Mouse (Mus musculus): ENCODE measurements at regions not wholly inside any gene's neighbourhood (a gene's known extent, or its start where the extent isn't known, plus 50 kb on each side); places are given as distances from the start of the nearest gene placed in this dataset.
A peak's percentile ranks its signal among the peaks of the same experiment; 100 is the strongest.
"Not testable (repeated sequence)": the region's sequence is repeated elsewhere in the genome, so short reads cannot be mapped to it uniquely, and the experiment has no call there.

DNA sequence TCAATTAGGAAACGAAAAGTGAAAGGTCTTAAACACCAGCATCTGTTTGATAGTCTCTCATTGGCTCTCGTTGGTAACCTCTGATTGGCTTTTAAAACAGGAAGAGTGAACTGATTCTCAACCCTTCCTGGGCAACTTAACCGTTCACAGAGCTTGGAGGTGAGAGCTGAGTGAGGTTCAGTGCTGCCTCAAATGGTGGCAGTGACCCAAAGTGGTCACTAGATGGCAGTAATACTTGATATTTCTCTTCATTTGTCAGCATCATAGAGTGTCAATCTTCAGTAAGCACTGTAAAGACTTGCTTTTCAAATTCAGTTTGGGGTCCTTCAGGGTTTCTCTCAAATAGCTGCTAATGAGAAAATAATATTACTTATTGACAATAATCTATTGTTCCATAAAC lies 321.8 kb upstream of the Gdi2 start:
- H3K4me2 ChIP-seq (replicated peaks; ENCODE audit: low read depth, low read length, severe bottlenecking); H3K9me3 ChIP-seq (ENCODE audit: control insufficient read depth, low read length); H3K9ac ChIP-seq (ENCODE audit: low read depth, low read length, severe bottlenecking); H3K27me3 ChIP-seq (ENCODE audit: control insufficient read depth, insufficient read depth, low read length); H3K4me1 ChIP-seq (ENCODE audit: control insufficient read depth, insufficient read depth, low read length); H3K36me3 ChIP-seq (ENCODE audit: control insufficient read depth, insufficient read depth, low read length); ATAC-seq (ENCODE audit: low FRiP score, low read depth); H3K4me3 ChIP-seq (replicated peaks; ENCODE audit: low read length); H3K27ac ChIP-seq (replicated peaks; ENCODE audit: low read depth, low read length): not testable (repeated sequence)
- 28% methylated on average over 3 of the region's 3 CpGs for WGBS
- peak; percentile 5 for DNase-seq (ENCODE audit: low spot score)

DNA sequence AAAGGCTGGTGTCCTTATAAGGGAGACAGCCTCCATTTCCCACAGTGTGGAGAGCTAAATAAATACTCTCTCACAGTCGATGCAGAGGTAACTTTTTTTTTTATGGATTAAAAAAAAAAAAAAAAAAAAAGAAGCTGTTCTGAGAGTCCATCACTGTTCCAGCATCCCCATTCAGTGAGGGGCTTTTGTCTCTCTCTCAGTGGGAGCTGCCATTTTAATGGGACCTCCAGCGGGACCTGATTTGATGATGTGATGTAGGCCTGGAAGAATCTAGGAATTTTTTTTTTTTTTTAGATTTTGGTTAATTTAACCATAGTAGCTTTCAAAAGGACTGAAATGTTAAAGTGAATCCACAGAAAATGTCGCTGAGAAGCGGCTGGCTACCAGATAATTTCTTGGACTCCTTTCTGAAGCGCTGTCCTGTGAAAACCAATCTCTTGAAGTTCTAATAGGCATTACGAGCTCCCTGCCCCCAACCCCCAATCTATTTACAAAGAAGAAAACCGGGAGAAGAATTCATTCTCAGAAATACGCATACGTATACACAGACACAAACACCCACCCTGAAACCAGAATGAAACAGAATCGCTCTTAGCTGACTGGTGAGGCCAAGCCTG lies 316.8 kb upstream of the Gdi2 start:
- not testable (repeated sequence) for H3K9me3 ChIP-seq (ENCODE audit: control insufficient read depth, low read length); DNase-seq (ENCODE audit: low spot score); H3K4me1 ChIP-seq (ENCODE audit: control insufficient read depth, insufficient read depth, low read length); H3K36me3 ChIP-seq (ENCODE audit: control insufficient read depth, insufficient read depth, low read length); H3K9ac ChIP-seq (ENCODE audit: low read depth, low read length, severe bottlenecking); H3K4me2 ChIP-seq (replicated peaks; ENCODE audit: low read depth, low read length, severe bottlenecking); H3K27me3 ChIP-seq (ENCODE audit: control insufficient read depth, insufficient read depth, low read length); H3K27ac ChIP-seq (replicated peaks; ENCODE audit: low read depth, low read length); ATAC-seq (ENCODE audit: low FRiP score, low read depth); H3K4me3 ChIP-seq (replicated peaks; ENCODE audit: low read length)
- WGBS, result 78% methylated on average over 10 of the region's 10 CpGs

DNA sequence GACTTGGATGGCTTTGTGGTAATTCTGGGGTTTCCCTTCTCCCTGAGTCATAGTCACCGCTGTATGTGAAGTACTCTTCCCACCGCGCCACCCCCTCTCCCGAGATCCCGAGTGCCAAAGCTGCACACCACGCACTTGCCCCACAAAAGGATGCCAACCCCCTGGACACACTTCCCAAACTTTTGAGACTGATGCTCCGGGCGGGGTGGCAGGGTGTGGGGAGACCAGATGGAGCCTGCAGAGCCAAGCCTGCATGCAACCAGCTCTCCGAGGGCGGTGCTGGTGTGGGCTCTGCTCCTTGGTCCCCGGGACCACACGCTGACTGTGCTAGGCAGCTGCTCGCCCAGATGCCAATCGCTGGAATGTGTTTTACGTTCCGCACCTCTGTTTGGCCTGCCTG lies 316.2 kb upstream of the Gdi2 start:
- no peak for ATAC-seq (ENCODE audit: low FRiP score, low read depth)

DNA sequence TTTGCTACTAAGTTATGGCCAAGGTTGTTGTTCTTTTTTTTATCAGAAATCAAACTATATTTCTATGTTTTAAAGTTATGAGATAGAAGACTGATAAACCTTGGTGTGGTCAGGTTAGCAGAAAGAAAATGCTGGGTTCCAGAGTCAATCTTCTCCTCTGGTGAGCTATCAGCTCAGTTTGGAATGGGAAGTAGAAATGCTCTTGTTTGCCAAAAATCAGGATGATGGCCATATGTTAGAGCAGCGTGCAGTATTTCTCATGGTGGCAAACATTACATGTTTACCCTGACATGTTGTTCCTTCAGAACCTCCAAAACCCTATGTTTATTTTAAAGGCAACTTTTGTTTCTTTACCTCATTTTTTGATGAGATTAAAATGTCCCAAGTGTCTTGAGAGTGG lies 279.5 kb upstream of the Gdi2 start:
- Histone ChIP-seq H3K27me3 (ENCODE audit: control insufficient read depth, insufficient read depth, low read length) (no peaks in the 10 kb centered on the region), H3K4me1 (ENCODE audit: control insufficient read depth, insufficient read depth, low read length) (no peaks in the 10 kb centered on the region), H3K4me2 (replicated peaks; ENCODE audit: low read depth, low read length, severe bottlenecking) (no peak overlapping the region), H3K9ac (ENCODE audit: low read depth, low read length, severe bottlenecking) (no peak overlapping the region), H3K36me3 (ENCODE audit: control insufficient read depth, insufficient read depth, low read length) (no peaks in the 10 kb centered on the region), H3K27ac (replicated peaks; ENCODE audit: low read depth, low read length) (no peak overlapping the region), H3K4me3 (replicated peaks; ENCODE audit: low read length) (no peak overlapping the region), H3K9me3 (ENCODE audit: control insufficient read depth, low read length) (no peaks in the 10 kb centered on the region)
- no peak for ATAC-seq (ENCODE audit: low FRiP score, low read depth)
- no peak for DNase-seq (ENCODE audit: low spot score)
- no peak for TF ChIP-seq POLR2A (IDR thresholded peaks at IDR 0.05; ENCODE audit: borderline replicate concordance, extremely low read depth, insufficient read depth, insufficient read length)
- 69% methylated on average over 1 of the region's 1 CpGs for WGBS

More for the DNA sequence above, 316.2 kb upstream of the Gdi2 start:
- Histone ChIP-seq H3K4me2 (replicated peaks; ENCODE audit: low read depth, low read length, severe bottlenecking) (no peak overlapping the region), H3K36me3 (ENCODE audit: control insufficient read depth, insufficient read depth, low read length) (no peaks in the 10 kb centered on the region), H3K9me3 (ENCODE audit: control insufficient read depth, low read length) (no peaks in the 10 kb centered on the region), H3K4me1 (ENCODE audit: control insufficient read depth, insufficient read depth, low read length) (no peaks in the 10 kb centered on the region), H3K9ac (ENCODE audit: low read depth, low read length, severe bottlenecking) (no peak overlapping the region), H3K27me3 (ENCODE audit: control insufficient read depth, insufficient read depth, low read length) (no peaks in the 10 kb centered on the region), H3K27ac (replicated peaks; ENCODE audit: low read depth, low read length) (no peak overlapping the region), H3K4me3 (replicated peaks; ENCODE audit: low read length) (no peak overlapping the region)
- no peak for DNase-seq (ENCODE audit: low spot score)
- TF ChIP-seq POLR2A (IDR thresholded peaks at IDR 0.05; ENCODE audit: borderline replicate concordance, extremely low read depth, insufficient read depth, insufficient read length), result no peak
- WGBS, result 72% methylated on average over 16 of the region's 16 CpGs

DNA sequence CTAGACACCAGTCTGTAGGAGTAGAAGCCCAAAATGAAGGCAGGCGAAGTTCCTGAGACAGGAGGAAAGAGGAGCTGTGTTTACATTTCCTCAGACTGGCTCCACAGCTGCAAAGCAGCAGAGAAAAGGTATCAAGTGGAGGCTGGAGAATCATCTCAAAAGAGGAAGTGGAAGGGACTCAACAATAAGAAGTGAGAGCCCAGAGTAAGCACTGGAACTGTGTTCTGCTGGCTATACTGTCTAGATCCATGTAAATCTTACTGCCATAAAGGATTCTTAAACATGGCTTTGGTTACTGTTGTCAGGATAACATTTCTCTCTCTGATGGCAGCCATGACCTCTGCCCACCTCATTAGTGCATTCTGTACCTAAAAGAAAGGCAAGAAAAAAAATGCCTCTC lies 261.7 kb upstream of the Gdi2 start:
- not testable (repeated sequence) for H3K27ac ChIP-seq (replicated peaks; ENCODE audit: low read depth, low read length); H3K4me3 ChIP-seq (replicated peaks; ENCODE audit: low read length); DNase-seq (ENCODE audit: low spot score); H3K27me3 ChIP-seq (ENCODE audit: control insufficient read depth, insufficient read depth, low read length); ATAC-seq (ENCODE audit: low FRiP score, low read depth); H3K4me2 ChIP-seq (replicated peaks; ENCODE audit: low read depth, low read length, severe bottlenecking); H3K9ac ChIP-seq (ENCODE audit: low read depth, low read length, severe bottlenecking); H3K36me3 ChIP-seq (ENCODE audit: control insufficient read depth, insufficient read depth, low read length); H3K9me3 ChIP-seq (ENCODE audit: control insufficient read depth, low read length); H3K4me1 ChIP-seq (ENCODE audit: control insufficient read depth, insufficient read depth, low read length)
- WGBS, result 30% methylated on average over 1 of the region's 1 CpGs

Data from limb, embryonic 14.5 days (tissue).